ENCODE assay signal across 26 mouse cellular contexts in genomic region chr6:100088576-100088975, GRCm38 (mm10).
DNase-seq lines count a peak whose midpoint lies in the region; ATAC-seq and TF ChIP-seq lines count a peak whose summit lies in the region.
"Had no signal": no experiment of that assay in that cellular context is flagged by ENCODE, and none has a peak within 500 bp of the region (broad histone marks: within the 10 kb centered on the region; RNA-seq: fewer than 3 reads in every experiment).

No protein-coding gene starts in this region.

- no peaks in the 10 kb centered on the region for H3K4me1 ChIP-seq in liver, embryonic 12.5 days

- H3K4me2 ChIP-seq in liver, embryonic 12.5 days, result no peak overlapping the region

- no peak for TF ChIP-seq CTCF in brain, embryonic 14.5 days (IDR thresholded peaks at IDR 0.05; ENCODE audit: borderline replicate concordance, extremely low read depth, insufficient read depth, insufficient read length)

- no peak overlapping the region for H3K27ac ChIP-seq in liver, embryonic 12.5 days

- H3K27me3 ChIP-seq in liver, embryonic 12.5 days (replicated peaks), result peaks cover 16% of the 10 kb centered on the region
- H3K27me3 ChIP-seq: CH12.LX had no signal

- H3K36me3 ChIP-seq in liver, embryonic 12.5 days, result no peaks in the 10 kb centered on the region
- H3K36me3 ChIP-seq: G1E had no signal

- no peaks in the 10 kb centered on the region for H3K9me3 ChIP-seq in liver, embryonic 12.5 days (replicated peaks)

- ATAC-seq in liver, embryonic 12.5 days, result no peak
- ATAC-seq: activated CD4-positive, CD25-positive, alpha-beta regulatory T cell, adult 4 months; CD4-positive, CD25-positive, alpha-beta regulatory T cell, adult 4 months; Patski had no signal

- DNase-seq in ES-CJ7 (ENCODE audit: low read depth, low spot score), result peak; percentile 59
- peak; percentile 33 for DNase-seq in R1 (ENCODE audit: low read depth, low spot score)
- peak; percentile 77 for DNase-seq in ZHBTc4 (ENCODE audit: low read depth, low spot score)
- peak; percentile 23 for DNase-seq in brain, embryonic 14.5 days (ENCODE audit: low read depth)
- DNase-seq in cerebellum, postnatal 36 days, result no peak
- DNase-seq in right cerebral cortex, postnatal 25 days, result no peak
- no peak for DNase-seq in left cerebral cortex, adult 8-10 months (ENCODE audit: low spot score in 2 of 2)
- DNase-seq: adrenal gland, adult 2 months; adrenal gland, adult 8-10 months; adrenal gland, postnatal 10 days; adrenal gland, postnatal 14 days; adrenal gland, postnatal 25 days; adrenal gland, postnatal 36 days; B cell, adult 2 months; cerebellum, adult 11 months; cerebellum, adult 11-12 months; cerebellum, adult 18-20 months; cerebellum, adult 2 months; cerebellum, adult 8-10 months; cerebellum, adult 9-10 months had no signal

- no peak overlapping the region for H3K9ac ChIP-seq in liver, embryonic 12.5 days

- 58% methylated on average over 4 of the region's 4 CpGs for WGBS in liver, embryonic 12.5 days (ENCODE audit: insufficient replicate concordance)

- no peak for TF ChIP-seq POLR2A in brain, embryonic 14.5 days (IDR thresholded peaks at IDR 0.05; ENCODE audit: borderline replicate concordance, extremely low read depth, insufficient read depth, insufficient read length, poor library complexity, severe bottlenecking)

- no peak overlapping the region for H3K4me3 ChIP-seq in liver, embryonic 12.5 days

Comparison
In these comparisons a context has a peak if more than half of its experiments do, and no peak if none do; other contexts are left out.
1. DNase-seq: peak in ES-CJ7 (single experiment), R1 (single experiment), ZHBTc4 (single experiment) and brain, embryonic 14.5 days (single experiment); none in cerebellum, postnatal 36 days (0 of 2), right cerebral cortex, postnatal 25 days (single experiment) and left cerebral cortex, adult 8-10 months (0 of 2).